Mouse (Mus musculus) cerebellum, postnatal 36 days (tissue): Measurements from ENCODE around the gene Mrps18c.
A peak's percentile ranks its signal among the peaks of the same experiment; 100 is the strongest.

Experiments
- DNase-seq, 2 experiments: peaks; one replicate each; pipeline ENCODE4 v3.0.0; 2021 to 2022; ENCODE audit warnings: mixed read lengths in 2 of 2

Gene Mrps18c

DNA sequence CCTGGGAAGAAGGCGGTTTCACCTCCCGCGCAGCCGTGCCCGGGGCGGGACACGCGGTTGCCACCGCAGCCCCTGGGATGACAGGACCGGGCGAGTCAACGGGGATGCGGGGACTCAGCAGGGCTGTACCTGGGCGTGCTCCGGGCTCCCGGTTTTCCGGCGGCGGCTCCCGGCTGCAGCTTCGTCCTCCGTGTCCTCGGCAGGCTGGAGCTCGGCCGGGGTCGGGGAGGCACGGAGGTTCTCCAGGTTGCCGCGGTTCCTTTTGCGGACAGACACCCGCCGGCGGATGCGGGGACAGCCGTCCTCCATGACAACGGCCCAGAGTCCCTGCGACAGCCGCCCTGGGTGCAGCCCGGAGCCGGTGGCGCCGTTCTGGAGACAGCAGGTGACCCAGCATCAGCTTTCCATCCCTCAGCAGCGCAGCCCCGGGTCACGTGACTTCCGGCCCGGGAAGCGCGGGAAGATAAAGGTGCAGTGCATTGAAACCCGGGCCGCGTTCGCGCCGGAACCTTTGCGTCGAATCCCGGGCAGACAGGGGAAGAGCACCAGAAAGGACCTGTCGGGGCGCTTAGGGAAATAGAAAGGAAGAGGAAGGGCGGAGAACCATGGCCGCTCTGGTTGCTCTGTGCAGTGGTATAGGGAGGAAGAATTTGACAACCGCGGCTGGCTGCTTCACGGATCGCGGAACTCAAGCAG, at the start of gene Mrps18c, which contains the start of gene Helq:
Mrps18c (plus strand) TSS at position 463 of the 696 bp plus-strand sequence.
Helq (minus strand) TSS at position 434 of the 696 bp plus-strand sequence.
- DNase-seq, result peak; percentile 94 to 95

DNA sequence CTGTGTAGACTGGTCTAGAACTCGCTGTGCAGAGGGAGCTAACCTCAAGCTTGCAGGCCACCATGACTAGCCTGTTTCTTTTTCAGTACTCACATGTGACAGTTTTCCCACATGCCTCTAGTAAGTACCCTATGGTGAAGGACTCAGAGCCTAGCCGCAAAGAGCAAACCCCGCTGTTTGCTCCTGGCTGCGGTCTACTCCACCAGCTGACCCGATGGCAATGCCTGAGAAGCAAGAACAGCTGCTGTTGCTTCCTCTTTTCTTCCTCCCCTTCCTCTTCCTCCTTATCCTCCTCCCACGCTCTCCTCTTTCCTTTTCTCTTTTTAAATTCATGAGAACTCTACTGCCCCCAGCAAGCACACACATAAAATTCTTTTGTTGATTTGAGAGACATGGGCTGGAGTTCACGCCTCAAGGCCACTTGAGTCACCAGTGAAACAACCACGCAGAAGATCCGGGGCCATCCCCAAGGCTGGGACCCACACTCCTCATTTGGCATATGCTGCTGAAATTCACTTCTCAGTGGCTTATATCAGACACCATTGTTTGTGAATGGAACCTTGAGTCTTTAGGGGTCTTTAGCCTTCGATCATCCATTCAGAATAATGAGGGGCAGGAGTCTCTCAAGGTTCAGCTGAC, 47.7 kb upstream of the Mrps18c start:
- no peak for DNase-seq

- DNase-seq, result no peak
Measured at GRCm38 (mm10) chr5:100751655-100752054, 46.8 kb upstream of the Mrps18c start.

DNA sequence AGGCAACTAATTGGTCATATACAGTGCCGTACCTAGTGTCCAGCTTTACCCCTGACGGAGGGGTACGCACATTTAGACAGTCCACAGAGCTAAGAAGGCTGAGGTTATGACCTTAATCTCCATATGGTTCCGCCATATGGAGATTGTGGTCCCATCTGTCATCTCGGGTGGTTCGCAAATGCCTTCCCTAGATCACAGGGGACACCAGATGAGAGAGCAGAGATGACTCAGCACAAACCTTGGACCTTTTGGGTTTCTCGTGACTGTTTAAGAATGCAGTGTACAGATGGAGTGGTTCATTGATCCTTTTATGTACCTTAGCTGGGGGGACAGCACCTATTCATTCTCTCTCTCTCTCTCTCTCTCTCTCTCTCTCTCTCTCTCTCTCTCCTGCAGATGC, 45.0 kb upstream of the Mrps18c start:
- peak; percentile 43 to 63 for DNase-seq

DNA sequence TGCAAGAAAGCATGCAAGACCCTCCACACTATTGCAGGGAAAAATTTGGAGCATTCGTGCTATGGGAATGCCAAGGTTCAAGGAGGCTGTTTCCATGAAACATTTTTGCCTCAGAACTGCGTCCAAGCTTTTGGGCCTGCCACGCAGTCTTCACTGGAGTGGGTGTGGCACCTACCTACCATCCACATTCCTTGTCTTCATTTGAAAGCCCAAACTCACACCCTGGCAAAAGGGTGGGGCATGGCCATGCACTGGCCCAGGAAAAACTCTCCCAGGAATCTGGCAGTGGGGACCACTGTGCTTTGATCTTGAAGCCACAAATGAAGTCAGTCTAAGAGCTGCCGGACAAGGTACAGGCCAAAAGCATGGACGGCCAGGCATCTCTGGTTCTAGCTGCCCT, 40.3 kb upstream of the Mrps18c start:
- no peak for DNase-seq

- DNase-seq, result no peak
Measured at GRCm38 (mm10) chr5:100760049-100760663, 38.3 kb upstream of the Mrps18c start.

- DNase-seq, result no peak
Measured at GRCm38 (mm10) chr5:100761736-100762135, 36.7 kb upstream of the Mrps18c start.

DNA sequence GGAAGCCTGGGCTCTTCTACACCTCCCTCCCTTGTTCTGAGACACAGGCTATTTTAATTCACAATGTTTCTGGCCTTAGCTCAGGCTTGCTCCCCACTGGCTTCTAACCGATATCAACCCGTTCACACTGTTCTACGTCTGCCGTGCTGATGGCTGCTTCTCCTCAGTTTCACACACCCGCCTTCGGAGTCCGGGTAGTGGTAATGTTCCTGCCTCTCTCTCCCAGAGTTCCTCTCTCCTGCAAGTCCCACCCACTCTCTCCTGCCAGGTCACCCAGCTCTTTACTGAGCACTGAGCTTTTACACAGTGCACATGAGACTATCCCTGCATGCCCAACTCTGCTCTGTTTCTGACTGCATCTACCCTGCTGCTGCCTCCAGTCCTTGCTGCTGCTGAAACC, 32.4 kb upstream of the Mrps18c start:
- no peak for DNase-seq

DNA sequence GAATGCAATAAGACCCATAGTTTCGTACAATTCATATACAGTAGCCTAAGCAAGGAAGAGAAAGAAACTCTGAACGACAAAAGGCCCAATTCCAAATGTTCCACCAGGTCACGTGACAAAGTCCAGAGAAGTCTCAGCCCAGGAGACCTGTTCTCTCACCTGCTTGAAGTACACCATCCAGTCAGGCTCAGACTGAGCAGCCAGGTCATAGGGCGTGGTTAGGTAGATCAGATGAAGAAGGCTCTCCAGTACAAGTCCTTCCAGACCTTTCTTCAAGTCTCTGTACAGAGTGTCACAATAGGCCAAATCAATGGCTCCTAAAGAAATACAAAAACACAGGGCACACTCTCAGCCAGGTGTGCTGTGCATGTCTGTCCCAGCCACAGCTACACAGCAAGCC, 26.9 kb upstream of the Mrps18c start:
- DNase-seq, result no peak

DNA sequence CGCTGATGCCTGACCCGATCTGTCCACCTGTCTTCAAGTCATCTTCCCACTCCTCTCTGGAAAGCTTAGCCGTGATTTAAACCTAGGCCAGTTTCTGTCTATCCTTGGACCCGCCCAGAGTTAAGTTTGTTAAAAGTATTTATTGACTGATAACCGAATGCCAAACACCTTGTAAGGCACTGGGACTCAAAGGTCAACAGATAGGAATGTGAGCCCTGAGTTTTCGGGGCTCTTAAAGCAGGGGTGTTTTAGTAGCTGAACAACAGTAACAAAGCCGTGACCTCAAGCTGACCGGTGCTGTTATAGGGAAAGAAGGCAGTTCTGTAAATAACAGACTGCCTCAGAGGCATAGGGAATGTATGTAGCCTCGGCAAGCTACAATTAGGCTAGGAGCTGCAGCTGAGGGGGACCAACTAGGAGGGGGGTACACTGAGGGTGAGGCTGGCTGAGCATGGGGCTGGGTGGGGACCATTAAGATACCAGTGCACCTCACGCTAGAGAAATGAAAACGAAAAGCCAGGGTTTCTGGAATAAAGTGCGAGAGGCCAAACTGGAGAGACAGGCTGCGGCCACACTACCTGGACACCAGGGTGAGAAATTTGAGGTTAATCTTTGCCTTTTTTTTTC, 22.5 kb upstream of the Mrps18c start:
- no peak for DNase-seq

- no peak for DNase-seq
Measured at GRCm38 (mm10) chr5:100776900-100777299, 21.5 kb upstream of the Mrps18c start.

- DNase-seq, result no peak
Measured at GRCm38 (mm10) chr5:100779002-100779401, 19.4 kb upstream of the Mrps18c start.

- no peak for DNase-seq
Measured at GRCm38 (mm10) chr5:100787527-100787926, 10.9 kb upstream of the Mrps18c start.

- no peak for DNase-seq
Measured at GRCm38 (mm10) chr5:100792261-100792660, 6.2 kb upstream of the Mrps18c start.

- no peak for DNase-seq
Measured at GRCm38 (mm10) chr5:100794084-100794483, 4.3 kb upstream of the Mrps18c start.

GRCm38 (mm10) chr5:100818341-100818740, 19.9 kb downstream of the Mrps18c start:
- no peak for DNase-seq

DNA sequence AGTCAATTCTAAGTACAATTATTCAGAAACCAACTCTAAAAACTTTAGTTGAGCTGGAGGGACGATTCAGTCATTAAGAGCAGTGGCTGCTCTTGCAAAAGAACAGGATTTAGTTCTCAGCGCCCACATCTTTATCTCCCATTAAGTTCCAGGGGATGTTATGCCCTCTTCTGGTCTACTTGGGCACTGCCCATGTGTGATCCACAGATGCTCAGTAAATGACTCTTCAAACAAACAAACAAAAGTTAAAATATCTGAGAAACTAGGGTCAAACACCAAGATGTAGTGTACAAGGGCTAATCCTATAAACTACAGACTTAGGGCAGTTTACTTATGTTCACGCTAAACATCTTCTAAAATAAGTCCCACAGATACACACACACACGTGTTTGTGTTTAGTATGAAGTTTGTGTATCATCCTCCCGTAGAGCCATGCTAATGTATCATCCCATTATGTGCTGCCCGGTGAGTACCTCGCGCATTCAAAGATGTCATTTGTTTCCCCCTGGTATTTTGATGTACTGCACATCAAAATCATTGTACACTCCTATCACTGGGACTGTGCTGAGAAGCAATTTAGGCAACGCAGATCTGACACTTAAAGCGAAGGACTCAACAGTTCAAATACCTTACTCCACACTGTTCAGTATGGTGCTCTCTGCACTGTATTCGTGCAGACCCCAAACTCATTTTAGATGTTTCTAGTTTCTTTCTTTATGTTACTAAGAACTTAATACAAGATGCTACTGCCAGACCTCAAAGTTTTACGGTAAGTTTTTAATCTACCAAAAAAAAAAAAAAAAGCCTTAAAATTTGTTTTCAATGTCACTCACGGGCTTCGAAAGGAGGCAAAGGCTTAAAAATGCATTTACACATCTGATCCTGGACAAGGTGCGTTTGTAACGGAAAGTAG, 21.4 kb downstream of the Mrps18c start:
- DNase-seq, result peak in 1 of 2 experiments; percentile 7

DNA sequence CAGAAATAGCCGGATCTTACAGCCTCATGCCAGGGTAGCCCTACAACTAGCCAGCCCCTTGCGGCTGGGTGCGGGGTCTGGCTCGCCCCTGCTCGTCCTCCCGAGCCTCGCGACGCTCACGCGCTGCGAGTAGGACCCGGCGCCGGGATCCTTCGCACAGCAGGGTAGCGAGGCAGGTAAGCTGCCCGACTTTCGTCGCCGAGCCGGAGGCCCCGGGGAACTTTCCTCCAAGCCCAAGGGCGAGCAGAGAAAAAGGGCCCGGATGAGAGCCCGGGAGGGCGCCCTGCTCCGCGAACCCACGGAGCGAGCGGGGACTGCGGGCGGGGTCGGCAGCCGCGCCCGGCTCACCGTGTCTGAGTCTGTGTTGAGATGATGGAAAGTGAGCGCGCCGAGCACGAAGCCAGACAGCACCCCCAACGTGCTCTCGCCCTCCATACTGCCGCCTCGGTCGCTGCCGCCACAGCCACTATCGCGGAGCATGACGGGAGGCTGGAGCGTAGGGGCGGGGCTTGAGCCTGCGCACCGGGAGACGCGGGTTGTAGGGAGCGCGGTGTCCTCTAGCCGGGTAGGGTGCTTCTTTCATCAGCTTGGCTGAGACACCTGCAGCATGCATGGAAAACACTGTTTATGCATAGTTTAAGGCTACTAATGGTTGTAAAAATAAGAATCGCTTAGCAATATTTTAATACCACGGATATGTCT, 22.2 kb downstream of the Mrps18c start, which contains the start of gene Abraxas1:
Abraxas1 (minus strand) TSS at position 483 of the 702 bp plus-strand sequence.
- DNase-seq, result peak; percentile 88 to 90

- DNase-seq, result no peak
Measured at GRCm38 (mm10) chr5:100821375-100821774, 22.9 kb downstream of the Mrps18c start.

- no peak for DNase-seq
Measured at GRCm38 (mm10) chr5:100822826-100823225, 24.4 kb downstream of the Mrps18c start.

DNA sequence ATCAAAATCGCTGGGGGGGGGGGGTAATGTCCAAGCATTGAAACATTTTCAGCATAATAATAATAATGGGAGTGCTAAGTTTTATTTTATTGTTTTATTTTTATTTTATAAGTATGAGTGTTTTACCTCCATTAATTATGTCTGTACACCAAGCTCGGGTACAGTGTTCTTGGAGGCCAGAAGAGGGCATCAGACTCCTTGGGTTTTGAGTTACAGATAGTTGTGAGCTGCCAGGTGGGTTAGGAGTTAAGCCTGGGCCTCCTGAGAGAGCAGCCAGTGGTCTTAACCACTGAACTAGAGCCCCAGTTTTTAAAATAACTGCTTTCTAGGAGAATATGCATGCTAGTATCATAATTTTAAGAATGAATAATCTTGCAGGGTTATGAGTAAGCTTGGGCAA, 27.5 kb downstream of the Mrps18c start:
- DNase-seq, result no peak

GRCm38 (mm10) chr5:100826531-100826930, 28.1 kb downstream of the Mrps18c start:
- no peak for DNase-seq
